8 mouse cellular contexts compared by ENCODE assay signal in the genomic region with DNA sequence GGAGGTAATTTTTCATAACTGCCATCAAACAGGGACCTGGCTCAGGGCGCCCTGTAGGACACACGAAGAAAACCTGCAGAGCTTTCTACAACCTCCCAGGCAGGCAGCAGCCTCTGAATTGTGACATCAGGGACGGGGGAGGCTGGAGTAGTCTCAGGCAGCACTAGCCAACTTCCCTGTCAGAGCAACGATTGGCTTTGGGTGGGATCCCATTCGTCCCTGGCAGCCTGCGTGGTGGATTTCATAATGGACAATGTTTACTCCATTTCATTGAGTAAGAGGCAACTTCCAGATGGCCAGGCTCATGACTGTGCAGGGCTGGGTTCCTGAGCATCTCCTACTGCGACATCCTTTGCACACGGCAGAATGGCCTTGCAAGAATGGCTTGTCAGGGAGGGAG. TPM values are rescaled to one million over a fixed set of nuclear protein-coding genes. Genes with fewer than 3 reads are reported as not detected.
DNase-seq lines count a peak whose midpoint lies in the region; ATAC-seq lines count a peak whose summit lies in the region.

No protein-coding gene starts in this region.

- no peak overlapping the region for H3K9ac ChIP-seq in liver, embryonic 15.5 days
- H3K9ac ChIP-seq in midbrain, embryonic 15.5 days: no peak overlapping the region

- H3K36me3 ChIP-seq in liver, embryonic 15.5 days (replicated peaks): no peaks in the 10 kb centered on the region
- no peaks in the 10 kb centered on the region for H3K36me3 ChIP-seq in midbrain, embryonic 15.5 days (replicated peaks)

- no peaks in the 10 kb centered on the region for H3K27me3 ChIP-seq in liver, embryonic 15.5 days
- no peaks in the 10 kb centered on the region for H3K27me3 ChIP-seq in midbrain, embryonic 15.5 days (replicated peaks)

- ATAC-seq in hematopoietic stem cell, adult 5-6 weeks (replicated peaks in 1 of 2; ENCODE audit: insufficient read depth in 1 of 2, low FRiP score in 2 of 2, low TSS enrichment in 1 of 2, low read depth in 1 of 2, poor library complexity in 2 of 2, severe bottlenecking in 2 of 2): peak; percentile 70 to 87; a peak in 3 of 4 replicates
- peak; percentile 76 for ATAC-seq in liver, embryonic 15.5 days (ENCODE audit: insufficient read depth)
- ATAC-seq in midbrain, embryonic 15.5 days (replicated peaks): no peak

- 0 out of 2 replicates have a peak overlapping the region, but pooled peaks have one; percentile 4 for H3K4me3 ChIP-seq in liver, embryonic 15.5 days (replicated peaks)
- H3K4me3 ChIP-seq in midbrain, embryonic 15.5 days: no peak overlapping the region

- H3K9me3 ChIP-seq in liver, embryonic 15.5 days (replicated peaks): no peaks in the 10 kb centered on the region
- H3K9me3 ChIP-seq in midbrain, embryonic 15.5 days: no peaks in the 10 kb centered on the region

- no peaks in the 10 kb centered on the region for H3K4me1 ChIP-seq in liver, embryonic 15.5 days (replicated peaks)
- no peaks in the 10 kb centered on the region for H3K4me1 ChIP-seq in midbrain, embryonic 15.5 days

- 36% methylated on average over 8 of the region's 8 CpGs for WGBS in liver, embryonic 15.5 days (ENCODE audit: insufficient replicate concordance)
- 72% methylated on average over 8 of the region's 8 CpGs for WGBS in midbrain, embryonic 15.5 days

- H3K4me2 ChIP-seq in liver, embryonic 15.5 days: 0 out of 2 replicates have a peak overlapping the region, but pooled peaks have one; percentile 18
- no peak overlapping the region for H3K4me2 ChIP-seq in midbrain, embryonic 15.5 days

- peak; percentile 80 for DNase-seq in 416B (ENCODE audit: low read depth)
- peak; percentile 80 for DNase-seq in adrenal gland, adult 2 months
- DNase-seq in frontal cortex, adult 2 months (ENCODE audit: extremely low spot score in 1 of 2, low spot score in 1 of 2): peak; percentile 90 to 92
- peak; percentile 90 to 93 for DNase-seq in right cerebral cortex, postnatal 10 days (ENCODE audit: low spot score in 2 of 2)
- DNase-seq in thymus, postnatal 10 days (ENCODE audit: low spot score in 2 of 2): no peak

- no peak overlapping the region for H3K27ac ChIP-seq in liver, embryonic 15.5 days (replicated peaks)
- H3K27ac ChIP-seq in midbrain, embryonic 15.5 days: no peak overlapping the region

RNA-seq across cellular contexts. Expression of gene Hsd11b1, which starts 21.6 kb away (rescaled TPM):
- 100 to 1,000 TPM; 114 to 135 TPM for total RNA-seq in adrenal gland, adult 2 months (2021)
- polyA plus RNA-seq in adrenal gland, adult 2 months (2012; rRNA removed): 56.4 and 56.8 TPM in 2 replicates
- polyA plus RNA-seq in frontal cortex, adult 2 months (2012; rRNA removed): 18.0 and 21.0 TPM in 2 replicates
- total RNA-seq in hematopoietic stem cell, adult 5-6 weeks (2017): 2.8 and 12.2 TPM in 2 replicates
- 12.7 and 19.5 TPM in 2 replicates for polyA plus RNA-seq in liver, embryonic 15.5 days (2015; fragmentation: Nextera tagmentation; extraction: Ambion mirVana)
- polyA plus RNA-seq in midbrain, embryonic 15.5 days (2015; fragmentation: Nextera tagmentation; extraction: Ambion mirVana): 0.41 TPM in 1 of 2 replicates, not detected in the other

RNA-seq across cellular contexts. Expression of gene G0s2, which starts 30.8 kb away (rescaled TPM):
- total RNA-seq in adrenal gland, adult 2 months (2021): 100 to 1,000 TPM; 156 to 178 TPM
- 182 and 309 TPM in 2 replicates for polyA plus RNA-seq in adrenal gland, adult 2 months (2012; rRNA removed)
- polyA plus RNA-seq in frontal cortex, adult 2 months (2012; rRNA removed): 21.5 and 22.6 TPM in 2 replicates
- 12.0 and 13.4 TPM in 2 replicates for total RNA-seq in hematopoietic stem cell, adult 5-6 weeks (2017)
- polyA plus RNA-seq in liver, embryonic 15.5 days (2015; fragmentation: Nextera tagmentation; extraction: Ambion mirVana): 105 and 146 TPM in 2 replicates
- polyA plus RNA-seq in midbrain, embryonic 15.5 days (2015; fragmentation: Nextera tagmentation; extraction: Ambion mirVana): 5.3 and 6.6 TPM in 2 replicates

RNA-seq across cellular contexts. Expression of gene Lamb3, which starts 34.7 kb away (rescaled TPM):
- total RNA-seq in adrenal gland, adult 2 months (2021): 1 to 10 TPM in 1 of 2 experiments, under 1 TPM in 1; 0.69 to 2.3 TPM
- polyA plus RNA-seq in adrenal gland, adult 2 months (2012; rRNA removed): 0.30 and 0.31 TPM in 2 replicates
- 0.99 and 1.0 TPM in 2 replicates for polyA plus RNA-seq in frontal cortex, adult 2 months (2012; rRNA removed)
- 1.2 and 2.9 TPM in 2 replicates for total RNA-seq in hematopoietic stem cell, adult 5-6 weeks (2017)
- polyA plus RNA-seq in liver, embryonic 15.5 days (2015; fragmentation: Nextera tagmentation; extraction: Ambion mirVana): 0.63 and 0.75 TPM in 2 replicates
- 0.54 and 1.1 TPM in 2 replicates for polyA plus RNA-seq in midbrain, embryonic 15.5 days (2015; fragmentation: Nextera tagmentation; extraction: Ambion mirVana)

RNA-seq across cellular contexts. Expression of gene Traf3ip3, which starts 40.7 kb away (rescaled TPM):
- total RNA-seq in adrenal gland, adult 2 months (2021): 1 to 10 TPM; 1.1 to 3.3 TPM
- polyA plus RNA-seq in adrenal gland, adult 2 months (2012; rRNA removed): 0.15 and 0.75 TPM in 2 replicates
- 1.00 and 1.6 TPM in 2 replicates for polyA plus RNA-seq in frontal cortex, adult 2 months (2012; rRNA removed)
- total RNA-seq in hematopoietic stem cell, adult 5-6 weeks (2017): 102 and 139 TPM in 2 replicates
- 7.5 and 10.2 TPM in 2 replicates for polyA plus RNA-seq in liver, embryonic 15.5 days (2015; fragmentation: Nextera tagmentation; extraction: Ambion mirVana)
- polyA plus RNA-seq in midbrain, embryonic 15.5 days (2015; fragmentation: Nextera tagmentation; extraction: Ambion mirVana): 0.85 and 1.6 TPM in 2 replicates

Comparison
In these comparisons a context has a peak if more than half of its experiments do, and no peak if none do; other contexts are left out.
1. DNase-seq: peak in 416B (single experiment), adrenal gland, adult 2 months (single experiment), frontal cortex, adult 2 months (2 of 2) and right cerebral cortex, postnatal 10 days (2 of 2); none in thymus, postnatal 10 days (0 of 2).